Mouse (Mus musculus) liver, embryonic 14.5 days (tissue): ENCODE results near the gene C1qtnf12. TPM values are rescaled to one million over a fixed set of nuclear protein-coding genes. Genes with fewer than 3 reads are reported as not detected.

Source experiments
- ATAC-seq: fragments of 200-750 bp; cut with Nextera tagmentation; 2 replicates; pipeline ENCODE4 v1.8.0; 2017; ENCODE audit warnings: moderate number of reproducible peaks, mild to moderate bottlenecking, moderate library complexity; ENCODE audit not compliant: insufficient read depth
- DNase-seq, 3 experiments: peaks; one replicate each; pipeline ENCODE4 v3.0.0-alpha.2; 2012 to 2013; ENCODE audit warnings: low read depth in 3 of 3, low spot score in 3 of 3
- H3K27ac ChIP-seq: fragments of 300-500 bp; sonication (generic); 2 replicates; pipeline ENCODE4 v1.5.1; 2014; ENCODE audit warnings: moderate library complexity, mild to moderate bottlenecking, control low read depth, inconsistent platforms
- H3K27me3 ChIP-seq: fragments of 300-500 bp; sonication (generic); 2 replicates; pipeline ENCODE4 v1.6.1; 2014; ENCODE audit warnings: mild to moderate bottlenecking, low read length, moderate library complexity; ENCODE audit not compliant: control insufficient read depth, insufficient read depth
- H3K36me3 ChIP-seq: fragments of 300-500 bp; sonication (generic); replicated peaks from 2 replicates; pipeline ENCODE4 v1.6.1; 2014; ENCODE audit warnings: low read depth; ENCODE audit not compliant: control insufficient read depth, insufficient read depth
- H3K4me1 ChIP-seq, 2 experiments: fragments of 200-500 bp in 1 of 2; fragments of 300-500 bp in 1 of 2; sonication (generic) in 1 of 2; replicated peaks; 2 replicates each; pipeline ENCODE4 v1.6.1; 2012 to 2014; ENCODE audit warnings: antibody characterized with exemption in 1 of 2, inconsistent platforms in 1 of 2, low read length in 1 of 2; ENCODE audit not compliant: control insufficient read depth in 2 of 2, insufficient read depth in 2 of 2
- H3K4me2 ChIP-seq: fragments of 300-500 bp; sonication (generic); 2 replicates; pipeline ENCODE4 v1.6.1; 2014; ENCODE audit warnings: low read depth, mild to moderate bottlenecking, control low read depth, moderate library complexity
- H3K4me3 ChIP-seq, 2 experiments: fragments of 200-500 bp in 1 of 2; fragments of 300-500 bp in 1 of 2; sonication (generic) in 1 of 2; 2 replicates each; pipeline ENCODE4 v1.5.1; 2012 to 2014; ENCODE audit warnings: low read depth in 2 of 2, low read length in 2 of 2, mild to moderate bottlenecking in 2 of 2, control low read depth in 1 of 2, inconsistent platforms in 1 of 2, moderate library complexity in 1 of 2; ENCODE audit not compliant: insufficient read depth in 1 of 2
- H3K9ac ChIP-seq: fragments of 300-500 bp; sonication (generic); replicated peaks from 2 replicates; pipeline ENCODE4 v1.6.1; 2014; ENCODE audit warnings: mild to moderate bottlenecking, control low read depth, moderate library complexity
- H3K9me3 ChIP-seq: fragments of 300-500 bp; sonication (generic); 2 replicates; pipeline ENCODE4 v1.6.1; 2016; ENCODE audit warnings: low read length, mixed read lengths; ENCODE audit not compliant: control insufficient read depth
- CTCF ChIP-seq: IDR thresholded peaks from 2 replicates; pipeline ENCODE4 v1.5.1; 2016; ENCODE audit warnings: antibody characterized with exemption, low read depth, control low read depth
- EP300 ChIP-seq: IDR thresholded peaks from 2 replicates; pipeline ENCODE4 v1.6.1; 2016; ENCODE audit warnings: antibody characterized with exemption, low read depth
- WGBS: fragments of 180-500 bp; shearing (Covaris S2); extraction: QIAGEN DNeasy Blood & Tissue Kit; methylation state at CpG from one replicate; pipeline ENCODE4 v1.1.7; 2014; ENCODE audit not compliant: insufficient replicate concordance; 5-methylcytosine and 5-hydroxymethylcytosine counted together
- polyA plus RNA-seq, 2 experiments: library from polyadenylated mRNA; depleted of rRNA in 1 of 2; stranded (reverse) in 1 of 2; unstranded in 1 of 2; fragments of >200 nt; fragmentation: Nextera tagmentation in 1 of 2; extraction: Ambion mirVana in 1 of 2; gene quantifications; 2 replicates each; pipeline versions ENCODE4 v1.2.1 to v1.2.3; 2012 to 2014

Gene C1qtnf12
- polyA plus RNA-seq, 2 experiments, result 37.4 to 85.1 TPM

- ATAC-seq (peak; percentile 4; the same call in 1 of the 2 replicates), DNase-seq (no peak)
- H3K9me3 ChIP-seq, result no peaks in the 10 kb centered on the region
- H3K4me1 ChIP-seq, result peaks cover 15 to 22% of the 10 kb centered on the region in 2 experiments
- 1% methylated on average over 17 of the region's 17 CpGs for WGBS
- H3K27ac ChIP-seq, result peak overlapping the region; percentile 38
- H3K4me3 ChIP-seq, result peak overlapping the region; percentile 96 to 99
- TF ChIP-seq CTCF (no peak), EP300 (no peak)
- H3K9ac ChIP-seq, result peak overlapping the region; percentile 91
- peak overlapping the region; percentile 74 for H3K4me2 ChIP-seq
- H3K27me3 ChIP-seq, result no peaks in the 10 kb centered on the region; the same call in 1 of the 2 replicates
- H3K36me3 ChIP-seq, result peaks cover 11% of the 10 kb centered on the region
Measured at GRCm38 (mm10) chr4:155944271-155944670, 17.8 kb upstream of the C1qtnf12 start.

GRCm38 (mm10) chr4:155947094-155947493 is 15.0 kb upstream of the C1qtnf12 start:
- H3K27ac ChIP-seq, result no peak overlapping the region
- no peaks in the 10 kb centered on the region for H3K9me3 ChIP-seq
- peaks cover 15 to 22% of the 10 kb centered on the region in 2 experiments for H3K4me1 ChIP-seq
- no peak overlapping the region for H3K9ac ChIP-seq
- no peak for ATAC-seq
- TF ChIP-seq EP300, result no peak
- no peak for TF ChIP-seq CTCF
- no peaks in the 10 kb centered on the region for H3K27me3 ChIP-seq
- DNase-seq, result no peak
- no peak overlapping the region for H3K4me2 ChIP-seq
- peaks cover 39% of the 10 kb centered on the region for H3K36me3 ChIP-seq
- no peak overlapping the region for H3K4me3 ChIP-seq

- DNase-seq, result no peak
- H3K9ac ChIP-seq, result no peak overlapping the region
- no peaks in the 10 kb centered on the region for H3K27me3 ChIP-seq
- no peak overlapping the region for H3K4me3 ChIP-seq
- 81% methylated on average over 6 of the region's 6 CpGs for WGBS
- ATAC-seq, result no peak
- TF ChIP-seq CTCF (no peak), EP300 (no peak)
- H3K4me1 ChIP-seq, result no peaks in the 10 kb centered on the region
- peaks cover 58% of the 10 kb centered on the region for H3K36me3 ChIP-seq
- H3K27ac ChIP-seq, result no peak overlapping the region
- H3K9me3 ChIP-seq, result no peaks in the 10 kb centered on the region
- H3K4me2 ChIP-seq, result no peak overlapping the region
Measured at GRCm38 (mm10) chr4:155955491-155955890, 6.6 kb upstream of the C1qtnf12 start.

GRCm38 (mm10) chr4:155959275-155959674 is 2.8 kb upstream of the C1qtnf12 start:
- DNase-seq (peak; percentile 61 to 69 (median 64)), ATAC-seq (no peak)
- H3K36me3 ChIP-seq, result peaks cover 31% of the 10 kb centered on the region

GRCm38 (mm10) chr4:155963106-155963505 is 988 bp downstream of the C1qtnf12 start:
- DNase-seq, result no peak
- H3K4me3 ChIP-seq, result peak overlapping the region; percentile 54 to 68
- TF ChIP-seq CTCF (no peak), EP300 (no peak)
- H3K4me1 ChIP-seq, result peaks cover 21 to 29% of the 10 kb centered on the region in 2 experiments
- peak overlapping the region; percentile 81 for H3K9ac ChIP-seq
- 36% methylated on average over 7 of the region's 7 CpGs for WGBS
- peaks cover 8% of the 10 kb centered on the region for H3K36me3 ChIP-seq
- ATAC-seq, result peak; percentile 3
- H3K4me2 ChIP-seq, result peak overlapping the region; percentile 68
- H3K27me3 ChIP-seq, result no peaks in the 10 kb centered on the region
- no peaks in the 10 kb centered on the region for H3K9me3 ChIP-seq
- peak overlapping the region; percentile 0 for H3K27ac ChIP-seq

More at GRCm38 (mm10) chr4:155959275-155959674, 2.8 kb upstream of the C1qtnf12 start:
- TF ChIP-seq EP300, result no peak
- TF ChIP-seq CTCF, result peak; percentile 91
- no peak overlapping the region for H3K4me2 ChIP-seq
- H3K27ac ChIP-seq, result no peak overlapping the region
- 6% methylated on average over 5 of the region's 5 CpGs for WGBS
- peaks cover 13 to 21% of the 10 kb centered on the region in 2 experiments for H3K4me1 ChIP-seq
- H3K4me3 ChIP-seq, result no peak overlapping the region
- no peaks in the 10 kb centered on the region for H3K27me3 ChIP-seq
- H3K9me3 ChIP-seq, result no peaks in the 10 kb centered on the region
- no peak overlapping the region for H3K9ac ChIP-seq
